Mouse (Mus musculus) limb, embryonic 14.5 days (tissue): Measurements from ENCODE around the gene Pfdn2. TPM values are rescaled to one million over a fixed set of nuclear protein-coding genes. Genes with fewer than 3 reads are reported as not detected.
A peak's percentile ranks its signal among the peaks of the same experiment; 100 is the strongest.

Experiments
- ATAC-seq: fragments of 200-750 bp; cut with Nextera tagmentation; 2 replicates; pipeline ENCODE4 v1.8.0; 2017; ENCODE audit warnings: low read depth, moderate number of reproducible peaks, moderate TSS enrichment; ENCODE audit not compliant: low FRiP score
- DNase-seq: peaks from one replicate; pipeline ENCODE4 v3.0.0-alpha.2; 2015; ENCODE audit warnings: low spot score
- H3K27ac ChIP-seq: fragments of 300-500 bp; sonication (generic); replicated peaks from 2 replicates; pipeline ENCODE4 v1.5.1; 2014; ENCODE audit warnings: low read depth, mild to moderate bottlenecking, low read length, moderate library complexity, mixed read lengths
- H3K27me3 ChIP-seq: fragments of 300-500 bp; sonication (generic); 2 replicates; pipeline ENCODE4 v1.6.1; 2014; ENCODE audit warnings: low read length, mixed read lengths; ENCODE audit not compliant: control insufficient read depth, insufficient read depth
- H3K36me3 ChIP-seq: fragments of 300-500 bp; sonication (generic); 2 replicates; pipeline ENCODE4 v1.6.1; 2014; ENCODE audit warnings: mild to moderate bottlenecking, low read length, moderate library complexity, mixed read lengths; ENCODE audit not compliant: control insufficient read depth, insufficient read depth
- H3K4me1 ChIP-seq: fragments of 300-500 bp; sonication (generic); 2 replicates; pipeline ENCODE4 v1.6.1; 2014; ENCODE audit warnings: antibody characterized with exemption, low read length, mixed read lengths; ENCODE audit not compliant: control insufficient read depth, insufficient read depth
- H3K4me2 ChIP-seq: fragments of 300-500 bp; sonication (generic); replicated peaks from 2 replicates; pipeline ENCODE4 v1.6.1; 2014; ENCODE audit warnings: low read depth, mild to moderate bottlenecking, low read length, moderate library complexity; ENCODE audit not compliant: severe bottlenecking
- H3K4me3 ChIP-seq: fragments of 300-500 bp; sonication (generic); replicated peaks from 2 replicates; pipeline ENCODE4 v1.5.1; 2014; ENCODE audit warnings: low read length
- H3K9ac ChIP-seq: fragments of 300-500 bp; sonication (generic); 2 replicates; pipeline ENCODE4 v1.6.1; 2014; ENCODE audit warnings: mild to moderate bottlenecking, low read depth, low read length, moderate library complexity; ENCODE audit not compliant: severe bottlenecking
- H3K9me3 ChIP-seq: fragments of 300-500 bp; sonication (generic); 2 replicates; pipeline ENCODE4 v1.6.1; 2016; ENCODE audit warnings: low read length; ENCODE audit not compliant: control insufficient read depth
- POLR2A ChIP-seq: fragments of 200-500 bp; IDR thresholded peaks from 2 replicates; pipeline ENCODE4 v1.8.0; 2012; ENCODE audit warnings: inconsistent platforms, mild to moderate bottlenecking, moderate library complexity, borderline replicate concordance; ENCODE audit not compliant: insufficient read depth, insufficient read length; ENCODE audit errors: extremely low read depth
- WGBS: fragments of 180-500 bp; shearing (Covaris S2); extraction: QIAGEN DNeasy Blood & Tissue Kit; methylation state at CpG from one replicate; pipeline ENCODE4 v1.1.7; 2014; 5-methylcytosine and 5-hydroxymethylcytosine counted together
- polyA plus RNA-seq, 2 experiments: library from polyadenylated mRNA; depleted of rRNA in 1 of 2; stranded (reverse) in 1 of 2; unstranded in 1 of 2; fragments of >200 nt; fragmentation: Nextera tagmentation in 1 of 2; extraction: Ambion mirVana in 1 of 2; gene quantifications; 2 replicates each; pipeline versions ENCODE4 v1.2.1 to v1.2.3; 2012 to 2014

The Pfdn2 gene
- polyA plus RNA-seq, 2 experiments: 43.0 to 82.5 TPM

DNA sequence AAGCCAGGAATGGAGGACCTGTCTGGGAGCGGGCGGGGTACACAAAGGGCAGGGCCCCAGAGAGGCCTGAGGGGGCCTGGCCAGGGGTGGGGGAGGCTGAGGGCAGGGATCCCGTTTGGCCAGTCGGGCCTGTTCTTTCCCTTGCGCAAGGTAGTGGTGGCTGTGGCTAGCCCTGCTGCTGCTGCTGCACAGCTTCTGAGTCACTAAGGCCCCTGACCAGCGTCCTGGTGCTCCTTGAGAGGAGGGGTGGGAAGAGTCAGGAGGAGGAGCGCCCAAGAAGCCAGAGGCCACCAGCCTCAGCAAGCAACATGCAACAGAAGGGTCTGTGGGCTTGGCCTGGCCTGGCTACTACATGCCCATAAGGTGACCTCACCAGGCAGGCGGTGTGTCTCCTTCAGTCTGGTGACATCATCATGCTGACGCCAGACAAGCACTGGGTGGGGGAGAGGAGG is 30.2 kb downstream of the Pfdn2 start:
- no peak for DNase-seq
- peaks cover 3% of the 10 kb centered on the region; the same call in 1 of the 2 replicates for H3K4me1 ChIP-seq
- no peaks in the 10 kb centered on the region for H3K9me3 ChIP-seq
- no peaks in the 10 kb centered on the region for H3K36me3 ChIP-seq
- TF ChIP-seq POLR2A: no peak
- WGBS: 40% methylated on average over 8 of the region's 9 CpGs
- H3K27ac ChIP-seq: no peak overlapping the region
- no peak overlapping the region for H3K4me3 ChIP-seq
- H3K4me2 ChIP-seq: no peak overlapping the region
- H3K9ac ChIP-seq: no peak overlapping the region
- ATAC-seq: no peak
- peaks cover 24% of the 10 kb centered on the region for H3K27me3 ChIP-seq

DNA sequence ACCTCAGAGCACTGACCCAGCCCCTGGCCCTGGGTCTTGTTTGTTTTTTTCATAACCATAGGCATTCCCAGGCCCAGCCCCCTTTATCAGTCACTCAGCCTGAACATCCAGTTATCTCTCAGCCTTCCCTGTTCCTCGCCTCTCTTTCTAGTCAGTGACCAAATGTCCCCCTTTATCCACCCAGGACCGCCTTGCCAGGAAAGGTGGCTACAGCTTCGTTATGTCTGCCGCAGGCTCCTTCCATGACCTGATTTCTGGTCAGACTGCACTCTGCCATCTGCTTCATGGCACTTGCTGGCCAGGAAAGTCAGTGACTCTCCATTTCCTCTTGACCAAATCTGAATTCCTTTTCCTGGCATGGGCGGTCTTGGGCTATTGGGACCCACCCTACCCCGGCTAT is 32.8 kb downstream of the Pfdn2 start:
- Histone ChIP-seq H3K9me3 (no peaks in the 10 kb centered on the region), H3K9ac (no peak overlapping the region), H3K27ac (no peak overlapping the region), H3K27me3 (peaks cover 21% of the 10 kb centered on the region), H3K4me3 (no peak overlapping the region), H3K4me1 (peaks cover 3% of the 10 kb centered on the region; the same call in 1 of the 2 replicates), H3K36me3 (no peaks in the 10 kb centered on the region), H3K4me2 (no peak overlapping the region)
- TF ChIP-seq POLR2A: no peak
- ATAC-seq: no peak
- no peak for DNase-seq
- WGBS: 85% methylated on average over 6 of the region's 6 CpGs

- peak; percentile 56; the same call in 1 of the 2 replicates for ATAC-seq
- Histone ChIP-seq H3K36me3 (no peaks in the 10 kb centered on the region), H3K4me2 (peak overlapping the region; percentile 41), H3K4me1 (peaks cover 3% of the 10 kb centered on the region; the same call in 1 of the 2 replicates), H3K9me3 (no peaks in the 10 kb centered on the region), H3K27ac (no peak overlapping the region), H3K4me3 (peak overlapping the region; percentile 22), H3K27me3 (peaks cover 21% of the 10 kb centered on the region), H3K9ac (0 out of 2 replicates have a peak overlapping the region, but pooled peaks have one; percentile 7)
- 2% methylated on average over 31 of the region's 31 CpGs for WGBS
- TF ChIP-seq POLR2A: no peak
- peak; percentile 61 for DNase-seq
Observed at GRCm38 (mm10) chr1:171379935-171380599, 34.6 kb downstream of the Pfdn2 start.

GRCm38 (mm10) chr1:171382096-171382620 is 36.7 kb downstream of the Pfdn2 start:
- WGBS: 86% methylated on average over 11 of the region's 11 CpGs
- H3K4me1 ChIP-seq: peaks cover 3% of the 10 kb centered on the region; the same call in 1 of the 2 replicates
- ATAC-seq (no peak), DNase-seq (no peak)
- H3K27ac ChIP-seq: no peak overlapping the region
- no peak overlapping the region for H3K9ac ChIP-seq
- no peaks in the 10 kb centered on the region for H3K9me3 ChIP-seq
- no peak overlapping the region for H3K4me2 ChIP-seq
- H3K27me3 ChIP-seq: peaks cover 21% of the 10 kb centered on the region
- TF ChIP-seq POLR2A: no peak
- no peaks in the 10 kb centered on the region for H3K36me3 ChIP-seq
- H3K4me3 ChIP-seq: no peak overlapping the region

DNA sequence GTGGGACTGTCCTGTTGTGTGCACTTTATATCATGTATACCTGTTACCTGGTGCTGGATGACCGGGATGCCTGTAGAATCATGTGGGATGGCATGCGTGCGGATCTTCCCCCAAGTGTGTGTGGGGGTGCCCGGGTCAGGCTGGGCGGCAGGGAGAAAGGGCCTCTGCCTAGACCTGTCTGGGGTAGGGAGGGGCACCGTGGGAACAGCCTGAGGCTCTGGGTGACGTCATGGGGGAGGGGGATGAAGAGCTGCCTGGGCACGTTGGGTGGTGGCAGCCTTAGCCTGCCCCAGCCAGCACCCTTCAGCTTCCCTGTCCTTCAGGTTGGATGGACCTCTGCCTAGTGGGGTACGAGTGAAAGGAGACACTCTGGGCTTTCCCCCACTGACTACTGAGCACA is 38.9 kb downstream of the Pfdn2 start:
- ATAC-seq: no peak

More for the DNA sequence above, 38.9 kb downstream of the Pfdn2 start:
- WGBS: 64% methylated on average over 9 of the region's 9 CpGs
- Histone ChIP-seq H3K4me1 (peaks cover 3% of the 10 kb centered on the region; the same call in 1 of the 2 replicates), H3K9me3 (no peaks in the 10 kb centered on the region), H3K9ac (no peak overlapping the region), H3K4me3 (no peak overlapping the region), H3K27ac (no peak overlapping the region), H3K4me2 (no peak overlapping the region), H3K36me3 (no peaks in the 10 kb centered on the region), H3K27me3 (peaks cover 17% of the 10 kb centered on the region)
- no peak for DNase-seq
- no peak for TF ChIP-seq POLR2A
